Mouse (Mus musculus) olfactory bulb, adult 2 months (tissue): ENCODE measurements at regions not wholly inside any gene's neighbourhood (a gene's known extent, or its start where the extent isn't known, plus 50 kb on each side); places are given as distances from the start of the nearest gene placed in this dataset.

Experiments
- H3K27ac ChIP-seq: fragments of 200-500 bp; 2 replicates; pipeline ENCODE4 v1.5.1; 2012; ENCODE audit warnings: low read depth, low read length; ENCODE audit not compliant: insufficient read depth
- H3K4me1 ChIP-seq: fragments of 200-500 bp; 2 replicates; pipeline ENCODE4 v1.6.1; 2012; ENCODE audit warnings: low read length; ENCODE audit not compliant: control insufficient read depth, insufficient read depth
- H3K4me3 ChIP-seq: fragments of 200-500 bp; 2 replicates; pipeline ENCODE4 v1.5.1; 2012; ENCODE audit warnings: mild to moderate bottlenecking, low read depth, low read length, moderate library complexity; ENCODE audit not compliant: insufficient read depth
- CTCF ChIP-seq: fragments of 200-500 bp; IDR thresholded peaks from 2 replicates; pipeline ENCODE4 v1.5.1; 2012; ENCODE audit warnings: low read depth, mild to moderate bottlenecking, low read length, moderate library complexity; ENCODE audit not compliant: insufficient read depth
- POLR2A ChIP-seq: fragments of 200-500 bp; IDR thresholded peaks from 2 replicates; pipeline ENCODE4 v1.6.1; 2012; ENCODE audit warnings: mild to moderate bottlenecking, low read depth, low read length, moderate library complexity; ENCODE audit not compliant: insufficient read depth
- WGBS: fragments of 180-500 bp; shearing (Covaris S2); methylation state at CpG from one replicate; pipeline ENCODE4 v1.1.7; 2018; 5-methylcytosine and 5-hydroxymethylcytosine counted together

- peaks cover 6% of the 10 kb centered on the region for H3K4me1 ChIP-seq
- H3K4me3 ChIP-seq = no peak overlapping the region
- 59% methylated on average over 6 of the region's 6 CpGs for WGBS
- no peak overlapping the region for H3K27ac ChIP-seq
- no peak for TF ChIP-seq CTCF
- TF ChIP-seq POLR2A = no peak
These were observed 66.6 kb upstream of the Errfi1 start for GRCm38 (mm10) chr4:150787113-150787512.

- no peak for TF ChIP-seq POLR2A
- whole genome bisulfite sequencing = 86% methylated on average over 3 of the region's 3 CpGs
- Histone ChIP-seq H3K4me1 (peaks cover 6% of the 10 kb centered on the region), H3K4me3 (no peak overlapping the region), H3K27ac (no peak overlapping the region)
These were observed 67.1 kb upstream of the Errfi1 start for GRCm38 (mm10) chr4:150786651-150787050.

- H3K4me3 ChIP-seq = no peak overlapping the region
- 77% methylated on average over 14 of the region's 14 CpGs for WGBS
- H3K27ac ChIP-seq = no peak overlapping the region
- TF ChIP-seq CTCF (no peak), POLR2A (no peak)
- H3K4me1 ChIP-seq = peaks cover 10% of the 10 kb centered on the region
These were observed 68.9 kb upstream of the Errfi1 start for GRCm38 (mm10) chr4:150784491-150785451.

GRCm38 (mm10) chr4:150781304-150781703 is 72.4 kb upstream of the Errfi1 start:
- WGBS = 82% methylated on average over 3 of the region's 3 CpGs
- TF ChIP-seq POLR2A (no peak), CTCF (no peak)
- peaks cover 4% of the 10 kb centered on the region for H3K4me1 ChIP-seq

GRCm38 (mm10) chr4:150779340-150779739 is 74.4 kb upstream of the Errfi1 start:
- H3K27ac ChIP-seq = no peak overlapping the region
- 90% methylated on average over 5 of the region's 5 CpGs for WGBS
- peaks cover 6% of the 10 kb centered on the region for H3K4me1 ChIP-seq
- no peak for TF ChIP-seq POLR2A
- TF ChIP-seq CTCF = no peak
- no peak overlapping the region for H3K4me3 ChIP-seq

More at GRCm38 (mm10) chr4:150781304-150781703, 72.4 kb upstream of the Errfi1 start:
- no peak overlapping the region for H3K27ac ChIP-seq
- H3K4me3 ChIP-seq = no peak overlapping the region

GRCm38 (mm10) chr4:150778683-150779082 is 75.0 kb upstream of the Errfi1 start:
- TF ChIP-seq CTCF = no peak
- no peak for TF ChIP-seq POLR2A
- Histone ChIP-seq H3K4me1 (peaks cover 6% of the 10 kb centered on the region), H3K27ac (no peak overlapping the region), H3K4me3 (no peak overlapping the region)
- WGBS = 70% methylated on average over 8 of the region's 8 CpGs

GRCm38 (mm10) chr4:150775695-150776521 is 77.8 kb upstream of the Errfi1 start:
- Histone ChIP-seq H3K4me3 (no peak overlapping the region), H3K27ac (no peak overlapping the region), H3K4me1 (peaks cover 6% of the 10 kb centered on the region)
- 64% methylated on average over 24 of the region's 24 CpGs for WGBS
- no peak for TF ChIP-seq POLR2A
- no peak for TF ChIP-seq CTCF

- 89% methylated on average over 8 of the region's 8 CpGs for WGBS
- peaks cover 3% of the 10 kb centered on the region for H3K4me1 ChIP-seq
- H3K27ac ChIP-seq = no peak overlapping the region
- no peak for TF ChIP-seq POLR2A
- no peak for TF ChIP-seq CTCF
- no peak overlapping the region for H3K4me3 ChIP-seq
These were observed 78.4 kb upstream of the Errfi1 start for GRCm38 (mm10) chr4:150775281-150775680.
